Mouse (Mus musculus) c-Kit-positive CD71-positive TER-119-negative erythroid progenitor cells, embryonic 14.5 days (primary cell): ENCODE measurements at regions not wholly inside any gene's neighbourhood (a gene's known extent, or its start where the extent isn't known, plus 50 kb on each side); places are given as distances from the start of the nearest gene placed in this dataset.

Experiments
- DNase-seq: peaks from one replicate; pipeline ENCODE4 v3.0.0-alpha.2; 2013; ENCODE audit warnings: low read depth

- no peak for DNase-seq
Measured at GRCm38 (mm10) chr13:44077022-44077421, 292.4 kb downstream of the Cd83 start.

GRCm38 (mm10) chr13:44085621-44086510 lies 301.3 kb downstream of the Cd83 start:
- no peak for DNase-seq

GRCm38 (mm10) chr13:44086801-44087200 lies 302.2 kb downstream of the Cd83 start:
- DNase-seq: no peak

GRCm38 (mm10) chr13:44097141-44097540 lies 312.6 kb downstream of the Cd83 start:
- no peak for DNase-seq

GRCm38 (mm10) chr13:44099511-44099910 lies 314.9 kb downstream of the Cd83 start:
- no peak for DNase-seq

GRCm38 (mm10) chr13:44100125-44101067 lies 315.8 kb downstream of the Cd83 start:
- DNase-seq: no peak

GRCm38 (mm10) chr13:44101161-44101560 lies 316.6 kb downstream of the Cd83 start:
- DNase-seq: no peak

- no peak for DNase-seq
Measured at GRCm38 (mm10) chr13:44101806-44102205, 317.2 kb downstream of the Cd83 start.

- DNase-seq: no peak
Measured at GRCm38 (mm10) chr13:44102257-44102656, 317.7 kb downstream of the Cd83 start.

GRCm38 (mm10) chr13:44103340-44103739 lies 318.8 kb downstream of the Cd83 start:
- no peak for DNase-seq

GRCm38 (mm10) chr13:44105161-44105560 lies 320.6 kb downstream of the Cd83 start:
- no peak for DNase-seq

GRCm38 (mm10) chr13:44108695-44109094 lies 324.1 kb downstream of the Cd83 start:
- DNase-seq: no peak

GRCm38 (mm10) chr13:44113043-44113442 lies 328.5 kb downstream of the Cd83 start:
- no peak for DNase-seq

GRCm38 (mm10) chr13:44114856-44115255 lies 330.3 kb downstream of the Cd83 start:
- DNase-seq: no peak

- no peak for DNase-seq
Measured at GRCm38 (mm10) chr13:44117841-44118240, 333.3 kb downstream of the Cd83 start.

- no peak for DNase-seq
Measured at GRCm38 (mm10) chr13:44118846-44119245, 334.3 kb downstream of the Cd83 start.

- DNase-seq: no peak
Measured at GRCm38 (mm10) chr13:44121241-44121671, 336.7 kb downstream of the Cd83 start.

- no peak for DNase-seq
Measured at GRCm38 (mm10) chr13:44121932-44122331, 337.4 kb downstream of the Cd83 start.

- DNase-seq: no peak
Measured at GRCm38 (mm10) chr13:44126198-44126597, 341.6 kb downstream of the Cd83 start.

GRCm38 (mm10) chr13:44128506-44129274 lies 344.1 kb downstream of the Cd83 start:
- no peak for DNase-seq

- DNase-seq: no peak
Measured at GRCm38 (mm10) chr13:44131916-44132315, 347.3 kb downstream of the Cd83 start.

GRCm38 (mm10) chr13:44132510-44132909 lies 347.9 kb downstream of the Cd83 start:
- no peak for DNase-seq
